Mouse (Mus musculus): ENCODE measurements at regions not wholly inside any gene's neighbourhood (a gene's known extent, or its start where the extent isn't known, plus 50 kb on each side); places are given as distances from the start of the nearest gene placed in this dataset.

GRCm38 (mm10) chr2:30525295-30525694 lies 51.3 kb upstream of the Ier5l start:
- no peak for ATAC-seq (replicated peaks; ENCODE audit: low FRiP score, low TSS enrichment, poor library complexity, severe bottlenecking)

GRCm38 (mm10) chr2:30525831-30526230 lies 51.8 kb upstream of the Ier5l start:
- ATAC-seq (replicated peaks; ENCODE audit: low FRiP score, low TSS enrichment, poor library complexity, severe bottlenecking), result no peak

GRCm38 (mm10) chr2:30527495-30527894 lies 53.5 kb upstream of the Ier5l start:
- ATAC-seq (replicated peaks; ENCODE audit: low FRiP score, low TSS enrichment, poor library complexity, severe bottlenecking), result no peak

- ATAC-seq (replicated peaks; ENCODE audit: low FRiP score, low TSS enrichment, poor library complexity, severe bottlenecking), result no peak
Observed at GRCm38 (mm10) chr2:30532948-30533347, 58.9 kb upstream of the Ier5l start.

- no peak for ATAC-seq (replicated peaks; ENCODE audit: low FRiP score, low TSS enrichment, poor library complexity, severe bottlenecking)
Observed at GRCm38 (mm10) chr2:30533367-30533766, 59.3 kb upstream of the Ier5l start.

- ATAC-seq (replicated peaks; ENCODE audit: low FRiP score, low TSS enrichment, poor library complexity, severe bottlenecking), result peak; percentile 71
Observed at GRCm38 (mm10) chr2:30534485-30534884, 60.4 kb upstream of the Cstad start.

GRCm38 (mm10) chr2:30539305-30539704 lies 55.5 kb upstream of the Cstad start:
- 0 out of 2 replicates have a peak, but pooled peaks have one; percentile 13 for ATAC-seq (replicated peaks; ENCODE audit: low FRiP score, low TSS enrichment, poor library complexity, severe bottlenecking)

- no peak for ATAC-seq (replicated peaks; ENCODE audit: low FRiP score, low TSS enrichment, poor library complexity, severe bottlenecking)
Observed at GRCm38 (mm10) chr2:30541541-30541940, 53.3 kb upstream of the Cstad start.

GRCm38 (mm10) chr2:30544782-30545435 lies 49.9 kb upstream of the Cstad start:
- ATAC-seq (replicated peaks; ENCODE audit: low FRiP score, low TSS enrichment, poor library complexity, severe bottlenecking), result peak; percentile 97

Measured in megakaryocyte-erythroid progenitor cell, adult 5-6 weeks (primary cell).